Mouse (Mus musculus): Measurements from ENCODE around the gene Trmt2a.

DNA sequence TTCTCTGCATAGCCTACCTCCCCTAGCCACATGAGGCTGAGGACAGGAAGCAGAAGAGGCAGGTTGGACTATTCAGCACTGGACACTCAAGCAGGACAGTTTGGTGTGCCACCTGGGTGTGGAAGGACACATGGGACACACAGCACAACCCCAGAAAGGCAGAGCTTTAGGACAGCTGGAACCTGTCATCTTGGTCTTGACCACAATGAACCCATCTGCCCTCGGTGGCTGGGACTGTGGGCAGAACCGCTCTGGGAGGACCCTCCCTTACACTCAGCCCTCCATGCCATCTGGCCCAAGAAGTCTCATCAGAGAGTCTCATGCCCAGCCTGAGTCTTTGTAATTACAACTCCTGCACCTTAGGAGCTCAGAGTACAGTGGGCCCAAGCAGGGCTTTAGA is 48.4 kb upstream of the Trmt2a start:
- TF ChIP-seq CTCF (conservative IDR thresholded peaks at IDR 0.05; ENCODE audit: low read length) (no peak), NANOG (IDR thresholded peaks at IDR 0.05; ENCODE audit: borderline replicate concordance, low read length) (no peak)
